Mouse (Mus musculus): ENCODE results near the gene Sf3b5. TPM values are rescaled to one million over a fixed set of nuclear protein-coding genes. Genes with fewer than 3 reads are reported as not detected.
A peak's percentile ranks its signal among the peaks of the same experiment; 100 is the strongest.

Sf3b5 gene
- polyA plus RNA-seq, 1 experiment from 2014 or later, result 36.4 TPM

DNA sequence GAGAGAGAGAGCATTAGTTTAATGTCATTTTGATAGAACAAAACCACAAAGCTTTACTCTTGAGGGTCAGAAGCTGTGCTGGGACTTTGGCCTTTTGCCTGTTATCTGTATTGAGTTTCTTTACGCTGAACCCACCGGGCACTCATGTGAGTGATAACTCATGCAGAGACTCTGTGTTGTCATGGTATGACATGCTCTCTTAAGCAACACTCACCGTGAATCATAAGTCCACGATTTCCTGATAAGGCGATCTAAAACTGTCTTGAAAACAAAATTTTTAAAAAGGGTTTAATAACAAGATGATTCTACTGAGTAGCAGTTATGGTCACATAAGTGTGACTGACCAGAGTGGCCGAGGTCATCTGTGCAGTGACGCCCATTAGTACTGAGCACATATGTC lies 28.6 kb upstream of the Sf3b5 start:
- ATAC-seq (ENCODE audit: low FRiP score, low read depth), result no peak
- Histone ChIP-seq H3K4me1 (no peaks in the 10 kb centered on the region), H3K27me3 (no peaks in the 10 kb centered on the region), H3K27ac (no peak overlapping the region), H3K9me3 (no peaks in the 10 kb centered on the region), H3K36me3 (no peaks in the 10 kb centered on the region), H3K4me3 (no peak overlapping the region), H3K9ac (no peak overlapping the region), H3K4me2 (replicated peaks) (no peak overlapping the region)
- WGBS, result 89% methylated on average over 7 of the region's 7 CpGs

DNA sequence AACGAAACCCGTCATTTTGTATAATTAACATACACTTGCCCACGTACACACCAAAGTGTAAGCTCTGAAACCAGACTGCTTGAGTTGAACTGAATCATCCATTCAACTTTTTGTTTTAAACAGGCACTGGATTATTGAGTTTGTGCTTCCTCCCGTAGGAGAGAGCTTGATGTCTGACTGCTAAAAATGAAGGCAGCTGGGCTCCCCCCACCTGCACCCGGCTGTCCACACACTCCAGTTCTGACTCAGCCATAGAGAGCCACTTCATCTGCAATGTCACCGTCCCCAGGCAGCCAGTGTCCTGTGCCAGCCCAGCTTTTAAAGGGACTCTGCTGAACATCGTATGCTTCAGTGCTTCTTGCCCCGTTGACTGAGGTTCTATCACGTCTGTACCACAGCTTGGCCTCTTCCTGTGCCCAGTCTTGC lies 27.3 kb upstream of the Sf3b5 start:
- H3K36me3 ChIP-seq, result no peaks in the 10 kb centered on the region
- H3K27ac ChIP-seq, result no peak overlapping the region
- no peak overlapping the region for H3K9ac ChIP-seq
- no peaks in the 10 kb centered on the region for H3K9me3 ChIP-seq
- no peak overlapping the region for H3K4me3 ChIP-seq
- H3K4me2 ChIP-seq (replicated peaks), result no peak overlapping the region
- no peaks in the 10 kb centered on the region for H3K4me1 ChIP-seq
- H3K27me3 ChIP-seq, result no peaks in the 10 kb centered on the region
- ATAC-seq (ENCODE audit: low FRiP score, low read depth), result no peak
- 89% methylated on average over 9 of the region's 9 CpGs for WGBS

DNA sequence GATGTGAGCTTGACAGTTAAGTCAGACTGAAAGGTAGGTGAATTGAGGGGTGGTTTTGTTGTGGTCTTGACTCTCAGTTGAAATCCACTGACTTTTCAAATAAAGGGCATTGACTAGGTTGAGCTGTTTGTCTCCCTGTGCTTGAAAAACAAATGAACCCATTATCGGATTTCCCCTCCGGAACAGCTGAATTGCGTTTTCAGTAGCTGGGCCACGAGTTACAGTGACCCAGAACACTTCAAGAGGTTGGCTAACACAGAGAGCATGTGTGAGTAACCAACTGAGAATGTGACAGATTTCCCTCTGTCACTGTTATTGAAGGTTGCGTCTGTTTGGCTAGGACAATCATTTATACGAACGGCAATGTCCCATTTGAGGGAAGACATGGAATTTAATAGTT lies 24.1 kb upstream of the Sf3b5 start:
- no peaks in the 10 kb centered on the region for H3K36me3 ChIP-seq
- 77% methylated on average over 7 of the region's 7 CpGs for WGBS

GRCm38 (mm10) chr10:12983516-12983915 lies 21.6 kb upstream of the Sf3b5 start:
- 39% methylated on average over 3 of the region's 3 CpGs for WGBS

More for the DNA sequence above, 24.1 kb upstream of the Sf3b5 start:
- H3K9me3 ChIP-seq, result no peaks in the 10 kb centered on the region
- ATAC-seq (ENCODE audit: low FRiP score, low read depth), result no peak
- no peak overlapping the region for H3K27ac ChIP-seq
- no peak overlapping the region for H3K4me3 ChIP-seq
- no peak overlapping the region for H3K4me2 ChIP-seq (replicated peaks)
- H3K9ac ChIP-seq, result no peak overlapping the region
- no peaks in the 10 kb centered on the region for H3K4me1 ChIP-seq
- H3K27me3 ChIP-seq, result no peaks in the 10 kb centered on the region

DNA sequence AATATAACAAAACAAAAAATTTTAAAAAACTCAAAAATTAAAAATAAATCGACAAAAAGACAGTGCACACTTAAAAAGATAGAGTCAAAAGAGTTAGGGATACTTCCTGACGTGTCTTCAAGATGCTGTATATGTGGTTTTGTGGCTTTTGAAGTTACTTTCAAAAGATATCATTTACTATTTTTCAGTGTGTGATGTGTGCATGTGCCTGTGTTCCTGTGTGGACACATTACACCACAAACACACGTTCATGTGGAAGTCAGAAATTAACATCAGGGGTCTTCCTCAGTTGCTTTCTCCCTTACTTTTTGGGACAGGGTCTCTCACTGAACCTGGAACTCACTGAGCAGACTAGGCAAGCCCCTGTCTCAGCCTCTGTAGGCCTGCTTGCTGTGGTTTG lies 20.1 kb upstream of the Sf3b5 start:
- WGBS, result 81% methylated on average over 3 of the region's 3 CpGs
- H3K27ac ChIP-seq, result no peak overlapping the region
- H3K4me1 ChIP-seq, result no peaks in the 10 kb centered on the region
- no peak overlapping the region for H3K4me3 ChIP-seq
- no peaks in the 10 kb centered on the region for H3K27me3 ChIP-seq
- H3K36me3 ChIP-seq, result no peaks in the 10 kb centered on the region
- H3K4me2 ChIP-seq (replicated peaks), result no peak overlapping the region
- H3K9me3 ChIP-seq, result no peaks in the 10 kb centered on the region
- no peak for ATAC-seq (ENCODE audit: low FRiP score, low read depth)
- H3K9ac ChIP-seq, result no peak overlapping the region

More at GRCm38 (mm10) chr10:12983516-12983915, 21.6 kb upstream of the Sf3b5 start:
- Histone ChIP-seq H3K4me1 (no peaks in the 10 kb centered on the region), H3K27me3 (no peaks in the 10 kb centered on the region), H3K9ac (no peak overlapping the region), H3K27ac (no peak overlapping the region), H3K4me3 (no peak overlapping the region), H3K36me3 (no peaks in the 10 kb centered on the region), H3K4me2 (replicated peaks) (no peak overlapping the region), H3K9me3 (no peaks in the 10 kb centered on the region)
- ATAC-seq (ENCODE audit: low FRiP score, low read depth), result no peak

GRCm38 (mm10) chr10:12986485-12986884 lies 18.7 kb upstream of the Sf3b5 start:
- no peaks in the 10 kb centered on the region for H3K4me1 ChIP-seq
- no peaks in the 10 kb centered on the region for H3K9me3 ChIP-seq
- no peak overlapping the region for H3K27ac ChIP-seq
- WGBS, result 79% methylated on average over 5 of the region's 5 CpGs
- H3K4me3 ChIP-seq, result no peak overlapping the region
- no peaks in the 10 kb centered on the region for H3K27me3 ChIP-seq
- ATAC-seq (ENCODE audit: low FRiP score, low read depth), result no peak
- no peak overlapping the region for H3K4me2 ChIP-seq (replicated peaks)
- no peaks in the 10 kb centered on the region for H3K36me3 ChIP-seq
- H3K9ac ChIP-seq, result no peak overlapping the region

DNA sequence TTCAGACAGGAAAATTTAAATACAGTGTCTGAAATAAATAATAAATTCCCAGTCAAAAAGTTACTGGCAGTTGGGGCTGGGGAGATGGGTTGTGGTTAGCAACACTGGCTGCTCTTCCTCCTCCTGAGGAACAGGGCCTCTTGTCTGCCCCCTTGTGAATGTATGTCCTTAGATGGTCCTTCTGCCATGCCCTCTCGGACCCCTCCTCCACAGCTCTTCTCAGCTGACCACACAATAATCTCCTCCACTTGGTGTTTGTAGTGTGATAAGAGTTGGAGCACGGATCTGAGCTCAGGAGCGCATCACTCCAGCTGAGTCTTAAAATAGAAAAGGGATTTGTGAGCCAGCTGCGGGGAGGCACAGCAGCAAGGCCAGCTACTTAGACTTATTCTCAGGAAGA lies 18.2 kb upstream of the Sf3b5 start:
- no peak overlapping the region for H3K4me3 ChIP-seq
- no peak for ATAC-seq (ENCODE audit: low FRiP score, low read depth)
- no peak overlapping the region for H3K27ac ChIP-seq
- no peaks in the 10 kb centered on the region for H3K27me3 ChIP-seq
- H3K4me1 ChIP-seq, result no peaks in the 10 kb centered on the region
- H3K9ac ChIP-seq, result no peak overlapping the region
- 66% methylated on average over 4 of the region's 4 CpGs for WGBS
- no peak overlapping the region for H3K4me2 ChIP-seq (replicated peaks)
- H3K9me3 ChIP-seq, result no peaks in the 10 kb centered on the region
- no peaks in the 10 kb centered on the region for H3K36me3 ChIP-seq

- H3K27me3 ChIP-seq, result no peaks in the 10 kb centered on the region
- H3K4me3 ChIP-seq, result no peak overlapping the region
- no peak for ATAC-seq (ENCODE audit: low FRiP score, low read depth)
- no peaks in the 10 kb centered on the region for H3K9me3 ChIP-seq
- no peak overlapping the region for H3K9ac ChIP-seq
- no peak overlapping the region for H3K27ac ChIP-seq
- H3K36me3 ChIP-seq, result no peaks in the 10 kb centered on the region
- WGBS, result 84% methylated on average over 5 of the region's 5 CpGs
- H3K4me2 ChIP-seq (replicated peaks), result no peak overlapping the region
- H3K4me1 ChIP-seq, result no peaks in the 10 kb centered on the region
These were observed 13.2 kb upstream of the Sf3b5 start for GRCm38 (mm10) chr10:12991953-12992352.

DNA sequence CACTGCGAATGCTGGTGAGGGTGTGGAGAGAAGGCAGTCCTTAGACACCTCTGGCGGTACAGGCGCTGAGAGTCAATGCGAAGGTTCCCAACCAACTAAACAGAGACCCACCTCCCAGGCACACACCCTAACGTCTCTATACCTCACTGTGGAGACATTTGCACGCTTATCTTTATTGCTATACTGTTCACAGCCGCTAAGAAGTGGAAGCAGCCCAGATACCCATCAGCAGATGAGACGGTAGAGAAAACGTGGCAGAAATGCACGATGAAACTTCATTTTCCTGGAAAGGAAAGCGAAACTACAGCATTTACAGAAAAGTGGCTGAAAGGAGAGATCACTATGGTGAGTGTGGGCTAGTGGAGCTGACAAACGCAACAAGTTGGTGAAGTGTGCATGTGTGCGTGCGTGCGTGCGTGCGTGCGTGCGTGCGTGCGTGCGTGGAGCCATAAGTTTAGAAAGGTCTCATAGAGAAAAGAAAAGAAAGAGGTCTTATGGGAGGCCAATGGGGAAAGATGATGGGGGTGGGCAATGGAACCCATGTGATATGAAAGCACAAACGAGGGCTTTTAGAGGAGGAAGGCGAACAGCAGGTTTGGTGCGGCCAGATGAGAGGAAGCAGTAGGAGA lies 11.6 kb upstream of the Sf3b5 start:
- no peaks in the 10 kb centered on the region for H3K27me3 ChIP-seq
- WGBS, result 83% methylated on average over 25 of the region's 25 CpGs
- H3K27ac ChIP-seq, result no peak overlapping the region
- H3K9ac ChIP-seq, result no peak overlapping the region
- H3K4me1 ChIP-seq, result no peaks in the 10 kb centered on the region
- H3K36me3 ChIP-seq, result no peaks in the 10 kb centered on the region
- H3K4me2 ChIP-seq (replicated peaks), result no peak overlapping the region
- H3K9me3 ChIP-seq, result no peaks in the 10 kb centered on the region
- ATAC-seq (ENCODE audit: low FRiP score, low read depth), result no peak
- H3K4me3 ChIP-seq, result no peak overlapping the region

DNA sequence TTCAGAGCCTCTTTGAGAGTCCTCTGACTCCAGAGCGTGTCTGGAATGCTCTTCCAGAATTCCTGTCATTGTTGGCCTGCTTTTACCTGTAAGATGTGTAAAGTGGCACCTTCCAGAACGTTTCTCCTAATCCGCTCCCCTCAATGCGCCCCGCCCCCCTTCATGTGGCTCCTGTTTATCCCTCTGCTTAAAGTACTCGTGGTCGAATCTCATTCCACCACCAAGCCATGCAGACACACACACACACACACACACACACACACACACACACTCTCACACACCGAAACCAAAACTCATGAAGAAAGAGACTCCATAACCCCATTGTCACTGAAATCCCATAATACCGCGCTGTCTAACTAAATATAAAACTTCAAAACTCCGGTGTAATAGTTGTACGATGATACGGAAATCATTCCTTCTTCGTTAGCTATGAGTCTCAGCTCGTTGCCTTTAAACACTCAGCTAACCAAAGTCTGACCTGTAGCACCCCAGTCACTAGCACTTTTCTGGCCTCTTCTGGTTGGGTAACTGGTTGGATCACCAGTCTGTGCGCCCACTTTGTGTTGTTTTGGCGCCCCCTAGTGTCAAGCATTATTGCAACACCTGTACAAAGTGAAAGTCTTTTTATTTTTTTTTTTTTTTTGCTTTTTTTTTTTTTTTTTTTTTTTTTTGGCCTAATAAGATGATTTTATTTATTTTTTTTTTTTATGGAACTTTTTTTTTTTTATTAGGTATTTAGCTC lies 8.2 kb upstream of the Sf3b5 start:
- Histone ChIP-seq H3K4me1 (no peaks in the 10 kb centered on the region), H3K4me2 (replicated peaks) (no peak overlapping the region), H3K9me3 (no peaks in the 10 kb centered on the region), H3K4me3 (no peak overlapping the region), H3K36me3 (no peaks in the 10 kb centered on the region), H3K9ac (no peak overlapping the region), H3K27me3 (no peaks in the 10 kb centered on the region), H3K27ac (no peak overlapping the region)
- peak; percentile 90 for ATAC-seq (ENCODE audit: low FRiP score, low read depth)
- WGBS, result 43% methylated on average over 17 of the region's 17 CpGs

DNA sequence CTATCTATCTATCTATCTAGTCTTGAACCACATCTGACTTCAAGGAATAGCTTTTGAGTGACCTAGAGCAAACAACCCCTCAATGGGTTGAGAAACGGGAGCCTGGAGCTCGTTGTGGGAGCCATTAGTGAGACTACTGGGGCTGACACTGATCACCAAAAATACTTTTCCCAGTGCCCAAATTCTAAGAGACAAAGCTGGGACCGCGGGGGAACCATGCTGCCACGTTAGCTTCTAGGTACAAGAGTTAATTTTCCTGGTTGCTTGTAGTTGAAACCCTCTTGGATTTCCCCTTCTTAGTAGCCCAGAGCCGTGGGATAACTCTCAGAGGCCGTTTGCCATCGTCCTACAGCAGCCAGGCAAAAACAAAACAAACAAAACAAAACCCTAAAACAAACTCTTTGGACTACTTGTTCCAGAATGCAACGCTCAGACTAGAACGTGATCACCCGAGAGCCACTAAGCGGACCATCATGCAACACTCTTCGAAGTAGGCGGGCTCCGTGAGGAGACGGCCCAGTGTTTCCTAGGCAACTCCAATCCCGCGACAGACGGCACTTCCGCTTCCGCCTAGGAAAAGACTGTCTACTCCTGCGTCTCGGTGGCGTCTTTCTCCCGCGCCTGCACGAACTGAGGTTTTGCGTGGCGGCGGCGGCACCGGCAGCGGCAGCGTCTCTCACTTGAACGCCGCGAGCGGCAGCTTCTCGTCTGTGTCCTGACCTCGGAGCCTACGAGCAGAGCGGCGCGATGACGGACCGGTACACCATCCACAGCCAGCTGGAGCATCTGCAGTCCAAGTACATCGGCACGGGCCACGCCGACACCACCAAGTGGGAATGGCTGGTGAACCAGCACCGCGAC lies 3.0 kb downstream of the Sf3b5 start:
- 3% methylated on average over 52 of the region's 52 CpGs for WGBS
- no peaks in the 10 kb centered on the region for H3K9me3 ChIP-seq
- peak overlapping the region; percentile 94 for H3K4me3 ChIP-seq
- peaks cover 14% of the 10 kb centered on the region for H3K4me1 ChIP-seq
- peak; percentile 100 for ATAC-seq (ENCODE audit: low FRiP score, low read depth)
- H3K27ac ChIP-seq, result peak overlapping the region; percentile 69
- peak overlapping the region; percentile 88 for H3K9ac ChIP-seq
- peak overlapping the region; percentile 72 for H3K4me2 ChIP-seq (replicated peaks)
- peaks cover 9% of the 10 kb centered on the region for H3K36me3 ChIP-seq
- H3K27me3 ChIP-seq, result no peaks in the 10 kb centered on the region

DNA sequence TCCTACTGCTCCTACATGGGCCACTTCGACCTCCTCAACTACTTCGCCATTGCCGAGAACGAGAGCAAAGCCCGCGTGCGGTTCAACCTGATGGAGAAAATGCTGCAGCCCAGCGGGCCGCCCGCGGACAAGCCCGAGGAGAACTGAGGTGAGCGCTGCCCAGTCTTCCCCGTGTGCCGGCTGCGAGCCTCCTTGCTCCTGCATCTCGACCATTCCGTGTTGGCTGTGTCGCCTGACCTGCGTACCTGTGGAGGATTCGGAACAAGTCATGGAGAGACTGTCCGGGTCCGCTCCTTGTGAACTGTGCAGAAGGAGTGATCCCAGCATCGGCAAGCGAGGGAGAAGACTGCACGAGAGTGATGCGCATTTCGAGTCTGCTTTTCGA lies 3.6 kb downstream of the Sf3b5 start:
- WGBS, result 1% methylated on average over 29 of the region's 29 CpGs
- peak overlapping the region; percentile 88 for H3K9ac ChIP-seq
- peak; percentile 9; the same call in 1 of the 2 replicates for ATAC-seq (ENCODE audit: low FRiP score, low read depth)
- peak overlapping the region; percentile 72 for H3K4me2 ChIP-seq (replicated peaks)
- peak overlapping the region; percentile 94 for H3K4me3 ChIP-seq
- no peaks in the 10 kb centered on the region for H3K9me3 ChIP-seq
- H3K4me1 ChIP-seq, result peaks cover 14% of the 10 kb centered on the region
- no peaks in the 10 kb centered on the region for H3K27me3 ChIP-seq
- H3K27ac ChIP-seq, result peak overlapping the region; percentile 69; the same call in 1 of the 2 replicates
- peaks cover 9% of the 10 kb centered on the region for H3K36me3 ChIP-seq
